9 mouse cellular contexts compared by ENCODE assay signal in the genomic region with DNA sequence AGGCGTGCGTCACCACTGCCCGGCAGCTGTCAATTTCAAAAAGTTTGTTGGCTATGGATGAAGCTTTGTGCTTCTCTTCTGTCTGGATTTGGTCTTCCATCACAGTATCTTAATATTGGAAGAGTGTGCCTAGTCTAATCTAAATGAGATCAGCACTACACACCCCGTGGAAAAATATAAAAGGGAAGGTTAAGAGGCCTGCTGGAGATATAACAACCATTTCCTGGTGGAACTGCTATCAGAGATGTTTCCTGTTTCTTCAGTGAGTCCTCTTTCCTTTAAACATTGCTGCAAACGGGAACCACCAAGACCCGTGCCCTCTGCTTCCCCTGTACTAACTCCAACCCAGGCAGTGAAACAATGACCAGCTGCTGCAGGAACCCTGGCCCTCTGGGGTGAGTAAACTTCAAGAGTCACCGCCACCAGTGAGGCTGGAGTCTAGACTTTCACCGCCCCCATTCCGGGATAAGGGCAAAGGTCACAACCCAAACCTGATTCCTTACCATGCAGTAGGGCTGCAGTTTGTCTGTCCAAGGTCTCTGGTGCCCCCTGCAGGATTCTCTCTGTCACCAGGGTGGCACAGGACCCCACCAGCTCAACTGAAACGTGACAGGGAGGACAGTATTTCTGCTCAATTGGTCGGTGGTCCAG. TPM values are rescaled to one million over a fixed set of nuclear protein-coding genes. Genes with fewer than 3 reads are reported as not detected.
DNase-seq lines count a peak whose midpoint lies in the region; ATAC-seq lines count a peak whose summit lies in the region.
"Had no signal": no experiment of that assay in that cellular context is flagged by ENCODE, and none has a peak within 500 bp of the region (broad histone marks: within the 10 kb centered on the region; RNA-seq: fewer than 3 reads in every experiment).

No protein-coding gene starts in this region.

- H3K4me1 ChIP-seq in hindbrain, embryonic 13.5 days (replicated peaks) = no peaks in the 10 kb centered on the region
- H3K4me1 ChIP-seq: midbrain, embryonic 12.5 days had no signal

- H3K9me3 ChIP-seq in hindbrain, embryonic 13.5 days = no peaks in the 10 kb centered on the region

- H3K27me3 ChIP-seq in hindbrain, embryonic 13.5 days = no peaks in the 10 kb centered on the region
- H3K27me3 ChIP-seq: midbrain, embryonic 12.5 days had no signal

- H3K4me2 ChIP-seq in hindbrain, embryonic 13.5 days = no peak overlapping the region
- H3K4me2 ChIP-seq: midbrain, embryonic 12.5 days had no signal

- peak; percentile 79 for DNase-seq in layer of hippocampus, adult 11-12 months (ENCODE audit: low spot score)
- DNase-seq in layer of hippocampus, adult 9-10 months (ENCODE audit: low spot score) = no peak
- peak; percentile 68 for DNase-seq in adipocyte (ENCODE audit: low spot score)
- peak; percentile 32 to 45 for DNase-seq in layer of hippocampus, postnatal 36 days
- peak; percentile 73 to 76 for DNase-seq in spleen, postnatal 36 days (ENCODE audit: low spot score in 2 of 2)

- no peaks in the 10 kb centered on the region for H3K79me2 ChIP-seq in macrophage (ENCODE audit: inconsistent target)

- H3K27ac ChIP-seq in hindbrain, embryonic 13.5 days = no peak overlapping the region
- peak overlapping the region; percentile 46 for H3K27ac ChIP-seq in macrophage
- H3K27ac ChIP-seq: midbrain, embryonic 12.5 days had no signal

- 53% methylated on average over 11 of the region's 11 CpGs for WGBS in hindbrain, embryonic 13.5 days
- 32% methylated on average over 11 of the region's 11 CpGs for WGBS in macrophage (ENCODE audit: missing documents)

- ATAC-seq in erythroid progenitor cell, adult 5-6 weeks (replicated peaks; ENCODE audit: low FRiP score, poor library complexity, severe bottlenecking) = peak; percentile 89
- ATAC-seq in hindbrain, embryonic 13.5 days (ENCODE audit: low FRiP score) = 0 out of 2 replicates have a peak, but pooled peaks have one; percentile 36

- no peak overlapping the region for H3K4me3 ChIP-seq in hindbrain, embryonic 13.5 days
- H3K4me3 ChIP-seq in macrophage (ENCODE audit: inconsistent target) = no peak overlapping the region
- H3K4me3 ChIP-seq: midbrain, embryonic 12.5 days had no signal

- peaks cover 89% of the 10 kb centered on the region for H3K36me3 ChIP-seq in hindbrain, embryonic 13.5 days
- peaks cover 42% of the 10 kb centered on the region for H3K36me3 ChIP-seq in macrophage (ENCODE audit: inconsistent target)

- no peak overlapping the region for H3K9ac ChIP-seq in hindbrain, embryonic 13.5 days
- H3K9ac ChIP-seq: midbrain, embryonic 12.5 days had no signal

RNA-seq across cellular contexts. Expression of gene Bnipl, which starts 12.2 kb away (rescaled TPM):
- not detected in 2 replicates for total RNA-seq in erythroid progenitor cell, adult 5-6 weeks (2015; ENCODE audit: low replicate concordance)
- total RNA-seq in erythroid progenitor cell, adult 5-6 weeks (2017; ENCODE audit: low replicate concordance) = not detected in 2 replicates
- polyA plus RNA-seq in hindbrain, embryonic 13.5 days (2015; fragmentation: Nextera tagmentation; extraction: Ambion mirVana) = 0.13 and 0.25 TPM in 2 replicates
- under 1 TPM; 0.56 to 0.65 TPM for total RNA-seq in layer of hippocampus, postnatal 36 days (2021)
- 1 to 10 TPM in 9 of 26 experiments, under 1 TPM in 5, not detected in 12; 0.39 to 4.7 (median 1.5) TPM for total RNA-seq in macrophage (2018; cell fraction: chromatin; rRNA removed)
- under 1 TPM in 1 of 26 experiments, not detected in 25; 0.30 TPM for total RNA-seq in macrophage (2018; cell fraction: cytosol; rRNA removed)
- 1 to 10 TPM in 3 of 26 experiments, under 1 TPM in 5, not detected in 18; 0.34 to 2.4 (median 0.96) TPM for total RNA-seq in macrophage (2018; cell fraction: nucleus; rRNA removed)
- not detected in 3 replicates for polyA plus RNA-seq in macrophage (2018)

RNA-seq across cellular contexts. Expression of gene Mindy1, which starts 17.9 kb away (rescaled TPM):
- total RNA-seq in erythroid progenitor cell, adult 5-6 weeks (2015; ENCODE audit: low replicate concordance) = 27.8 and 38.6 TPM in 2 replicates
- total RNA-seq in erythroid progenitor cell, adult 5-6 weeks (2017; ENCODE audit: low replicate concordance) = 19.0 and 36.1 TPM in 2 replicates
- polyA plus RNA-seq in hindbrain, embryonic 13.5 days (2015; fragmentation: Nextera tagmentation; extraction: Ambion mirVana) = 42.2 and 43.0 TPM in 2 replicates
- total RNA-seq in layer of hippocampus, postnatal 36 days (2021) = 10 to 100 TPM; 19.3 to 19.4 TPM
- total RNA-seq in macrophage (2018; cell fraction: chromatin; rRNA removed) = 100 to 1,000 TPM in 11 of 26 experiments, 10 to 100 TPM in 15; 23.9 to 384 (median 82.5) TPM
- total RNA-seq in macrophage (2018; cell fraction: cytosol; rRNA removed) = 100 to 1,000 TPM in 10 of 26 experiments, 10 to 100 TPM in 16; 32.1 to 137 (median 68.6) TPM
- 100 to 1,000 TPM in 5 of 26 experiments, 10 to 100 TPM in 21; 27.8 to 201 (median 64.5) TPM for total RNA-seq in macrophage (2018; cell fraction: nucleus; rRNA removed)
- 99.7 to 130 TPM (median 126 TPM) in 3 replicates for polyA plus RNA-seq in macrophage (2018)

RNA-seq across cellular contexts. Expression of gene Prune1, which starts 18.7 kb away (rescaled TPM):
- total RNA-seq in erythroid progenitor cell, adult 5-6 weeks (2015; ENCODE audit: low replicate concordance) = 5.9 and 7.6 TPM in 2 replicates
- total RNA-seq in erythroid progenitor cell, adult 5-6 weeks (2017; ENCODE audit: low replicate concordance) = 7.2 and 8.4 TPM in 2 replicates
- polyA plus RNA-seq in hindbrain, embryonic 13.5 days (2015; fragmentation: Nextera tagmentation; extraction: Ambion mirVana) = 50.3 and 51.8 TPM in 2 replicates
- total RNA-seq in layer of hippocampus, postnatal 36 days (2021) = 10 to 100 TPM; 19.8 to 22.2 TPM
- 10 to 100 TPM in 13 of 26 experiments, 1 to 10 TPM in 13; 2.4 to 36.5 (median 11.0) TPM for total RNA-seq in macrophage (2018; cell fraction: chromatin; rRNA removed)
- 10 to 100 TPM in 21 of 26 experiments, 1 to 10 TPM in 5; 8.0 to 27.4 (median 13.0) TPM for total RNA-seq in macrophage (2018; cell fraction: cytosol; rRNA removed)
- 10 to 100 TPM in 16 of 26 experiments, 1 to 10 TPM in 10; 4.2 to 29.9 (median 11.3) TPM for total RNA-seq in macrophage (2018; cell fraction: nucleus; rRNA removed)
- polyA plus RNA-seq in macrophage (2018) = 16.7 to 27.9 TPM (median 19.2 TPM) in 3 replicates

RNA-seq across cellular contexts. Expression of gene Gm128, which starts 21.8 kb away (rescaled TPM):
- not detected in 2 replicates for total RNA-seq in erythroid progenitor cell, adult 5-6 weeks (2015; ENCODE audit: low replicate concordance)
- total RNA-seq in erythroid progenitor cell, adult 5-6 weeks (2017; ENCODE audit: low replicate concordance) = not detected in 2 replicates
- 0.19 and 0.26 TPM in 2 replicates for polyA plus RNA-seq in hindbrain, embryonic 13.5 days (2015; fragmentation: Nextera tagmentation; extraction: Ambion mirVana)
- total RNA-seq in layer of hippocampus, postnatal 36 days (2021) = under 1 TPM in 1 of 2 experiments, not detected in 1; 0.32 TPM
- total RNA-seq in macrophage (2018; cell fraction: chromatin; rRNA removed) = 1 to 10 TPM in 1 of 26 experiments, under 1 TPM in 9, not detected in 16; 0.36 to 2.3 (median 0.60) TPM
- under 1 TPM in 13 of 26 experiments, not detected in 13; 0.04 to 0.36 (median 0.10) TPM for total RNA-seq in macrophage (2018; cell fraction: cytosol; rRNA removed)
- total RNA-seq in macrophage (2018; cell fraction: nucleus; rRNA removed) = 1 to 10 TPM in 2 of 26 experiments, under 1 TPM in 4, not detected in 20; 0.26 to 1.7 (median 0.65) TPM
- 0.16 to 0.29 TPM in 2 of 3 replicates, not detected in the other for polyA plus RNA-seq in macrophage (2018)
- polyA plus RNA-seq: midbrain, embryonic 12.5 days had no signal

RNA-seq across cellular contexts. Expression of gene Mllt11, which starts 31.2 kb away (rescaled TPM):
- total RNA-seq in erythroid progenitor cell, adult 5-6 weeks (2015; ENCODE audit: low replicate concordance) = 1.8 TPM in 1 of 2 replicates, not detected in the other
- 0.64 and 1.2 TPM in 2 replicates for total RNA-seq in erythroid progenitor cell, adult 5-6 weeks (2017; ENCODE audit: low replicate concordance)
- polyA plus RNA-seq in hindbrain, embryonic 13.5 days (2015; fragmentation: Nextera tagmentation; extraction: Ambion mirVana) = 307 and 311 TPM in 2 replicates
- 100 to 1,000 TPM; 285 to 326 TPM for total RNA-seq in layer of hippocampus, postnatal 36 days (2021)
- total RNA-seq in macrophage (2018; cell fraction: chromatin; rRNA removed) = 10 to 100 TPM; 16.1 to 58.5 (median 30.0) TPM
- 10 to 100 TPM in 25 of 26 experiments, 1 to 10 TPM in 1; 7.3 to 33.5 (median 22.3) TPM for total RNA-seq in macrophage (2018; cell fraction: cytosol; rRNA removed)
- total RNA-seq in macrophage (2018; cell fraction: nucleus; rRNA removed) = 10 to 100 TPM; 16.9 to 85.9 (median 41.8) TPM
- 13.2 to 18.6 TPM (median 17.4 TPM) in 3 replicates for polyA plus RNA-seq in macrophage (2018)
